Mouse (Mus musculus): ENCODE results near the gene Ect2l. TPM values are rescaled to one million over a fixed set of nuclear protein-coding genes. Genes with fewer than 3 reads are reported as not detected.

The Ect2l gene
- polyA plus RNA-seq, 1 experiment from 2014 or later, result 0.32 TPM

GRCm38 (mm10) chr10:18081536-18081935 lies 129.2 kb downstream of the Ect2l start:
- Histone ChIP-seq H3K9me3 (replicated peaks; ENCODE audit: control insufficient read depth, low read length) (peaks cover 2% of the 10 kb centered on the region), H3K27me3 (ENCODE audit: control insufficient read depth, insufficient read depth, low read length) (no peaks in the 10 kb centered on the region), H3K4me1 (ENCODE audit: control insufficient read depth, insufficient read depth, low read length) (peaks cover 11% of the 10 kb centered on the region), H3K4me3 (ENCODE audit: low read length) (no peak overlapping the region), H3K36me3 (ENCODE audit: control insufficient read depth, insufficient read depth) (peaks cover under 1% of the 10 kb centered on the region; the same call in 1 of the 2 replicates), H3K9ac (ENCODE audit: low read length) (no peak overlapping the region), H3K27ac (ENCODE audit: low read length) (no peak overlapping the region), H3K4me2 (ENCODE audit: low read depth, low read length) (no peak overlapping the region)
- 96% methylated on average over 1 of the region's 1 CpGs for WGBS
- ATAC-seq (replicated peaks; ENCODE audit: extremely low read depth, insufficient read depth, low FRiP score), result no peak

Other genes starting within 250 kb of the Ect2l start
- gene Abracl, start 187.6 kb downstream of the Ect2l start, polyA plus RNA-seq (2015; fragmentation: Nextera tagmentation; extraction: Ambion mirVana), result 152 and 167 TPM in 2 replicates
- 8.2 and 8.3 TPM in 2 replicates for gene Reps1, start 155.0 kb downstream of the Ect2l start, polyA plus RNA-seq (2015; fragmentation: Nextera tagmentation; extraction: Ambion mirVana)
- 8.6 and 10.9 TPM in 2 replicates for gene Ccdc28a, start 24.1 kb upstream of the Ect2l start, polyA plus RNA-seq (2015; fragmentation: Nextera tagmentation; extraction: Ambion mirVana)
- gene Nhsl1, start 108.1 kb upstream of the Ect2l start, polyA plus RNA-seq (2015; fragmentation: Nextera tagmentation; extraction: Ambion mirVana), result 11.7 and 12.0 TPM in 2 replicates

Data from heart, embryonic 16.5 days (tissue).